Mouse (Mus musculus): ENCODE data around the gene Tas2r124.

DNA sequence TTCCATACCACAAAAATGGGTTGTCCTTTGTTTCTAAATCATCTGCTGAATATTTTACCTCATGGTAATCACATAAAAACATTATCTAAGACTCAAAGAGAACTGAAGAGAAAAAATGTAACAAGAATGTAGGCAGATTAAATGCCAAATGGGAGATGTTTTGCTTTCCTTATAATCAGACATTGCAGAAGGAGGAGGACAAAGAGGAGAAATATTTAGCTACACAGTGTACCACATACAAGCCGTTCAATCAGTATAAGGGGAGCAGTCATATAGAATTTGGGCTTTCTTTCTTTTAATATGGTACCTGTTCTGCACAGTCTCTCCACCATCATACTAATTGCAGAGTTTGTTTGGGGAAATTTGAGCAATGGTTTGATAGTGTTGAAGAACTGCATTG, at the start of gene Tas2r124:
- no peak for TF ChIP-seq MAX (IDR thresholded peaks at IDR 0.05)
- no peak for TF ChIP-seq MYOG (IDR thresholded peaks at IDR 0.05; ENCODE audit: control insufficient read depth, extremely low read depth, insufficient read length)
- no peak for TF ChIP-seq CTCF (IDR thresholded peaks at IDR 0.05; ENCODE audit: control insufficient read depth, insufficient read depth, insufficient read length)
- TF ChIP-seq USF1 (IDR thresholded peaks at IDR 0.05; ENCODE audit: low read depth), result no peak
- no peak for TF ChIP-seq FOSL1 (IDR thresholded peaks at IDR 0.05; ENCODE audit: insufficient read depth, low read length, poor library complexity, severe bottlenecking)

Data from C2C12 (cell line).